Mouse (Mus musculus) C2C12 (cell line): ENCODE measurements around the gene Sdk1.

Experiments
- CEBPB ChIP-seq: IDR thresholded peaks from one replicate; pipeline ENCODE4 v1.6.1; 2011; ENCODE audit warnings: low read depth, mild to moderate bottlenecking, control low read depth, moderate library complexity
- CTCF ChIP-seq: IDR thresholded peaks from one replicate; pipeline ENCODE4 v1.5.1; 2011; ENCODE audit not compliant: control insufficient read depth, insufficient read depth, insufficient read length
- FOSL1 ChIP-seq: IDR thresholded peaks from one replicate; pipeline ENCODE4 v1.8.0; 2011; ENCODE audit warnings: mild to moderate bottlenecking, low read length; ENCODE audit not compliant: poor library complexity, insufficient read depth, severe bottlenecking
- MAX ChIP-seq: IDR thresholded peaks from one replicate; pipeline ENCODE4 v1.6.1; 2011; ENCODE audit warnings: mild to moderate bottlenecking, control low read depth
- MYOD1 ChIP-seq: IDR thresholded peaks from one replicate; pipeline ENCODE4 v1.6.1; 2011; ENCODE audit warnings: low read depth; ENCODE audit not compliant: control insufficient read depth, insufficient read length
- MYOG ChIP-seq: IDR thresholded peaks from one replicate; pipeline ENCODE4 v1.6.1; 2011; ENCODE audit not compliant: control insufficient read depth, insufficient read length; ENCODE audit errors: extremely low read depth
- USF1 ChIP-seq: IDR thresholded peaks from one replicate; pipeline ENCODE4 v1.6.1; 2011; ENCODE audit warnings: low read depth, mild to moderate bottlenecking, control low read depth, moderate library complexity

GRCm38 (mm10) chr5:141505281-141505680 lies 264.0 kb downstream of the Sdk1 start:
- TF ChIP-seq CTCF: no peak
- no peak for TF ChIP-seq MYOG
- no peak for TF ChIP-seq FOSL1
- TF ChIP-seq CEBPB: no peak
- no peak for TF ChIP-seq MAX
- no peak for TF ChIP-seq MYOD1
- no peak for TF ChIP-seq USF1
